Mouse (Mus musculus) effector memory CD4-positive, alpha-beta T cell, adult 7 months (primary cell): Measurements from ENCODE around the gene Slc27a1. TPM values are rescaled to one million over a fixed set of nuclear protein-coding genes. Genes with fewer than 3 reads are reported as not detected.

Source experiments
- polyA plus RNA-seq: library from polyadenylated mRNA; unstranded; fragments of 100-300 nt; shearing (Covaris generic); gene quantifications from one replicate; pipeline ENCODE4 v1.2.1, GENCODE M21; 2017

Slc27a1 gene
- polyA plus RNA-seq, result 16.1 TPM

GRCm38 (mm10) chr8:71568387-71568937, at the start of gene Slc27a1:
Gene Slc27a1, plus strand, starts transcription at chr8:71568882.

GRCm38 (mm10) chr8:71525226-71526050, 43.2 kb upstream of the Slc27a1 start, which contains the start of gene Ccdc194:
Gene Ccdc194, minus strand, starts transcription at chr8:71525711.

GRCm38 (mm10) chr8:71537028-71537867, 31.4 kb upstream of the Slc27a1 start, which contains the start of gene Bst2:
Gene Bst2, minus strand, starts transcription at chr8:71537456.

GRCm38 (mm10) chr8:71542632-71543343, 25.9 kb upstream of the Slc27a1 start, which contains the start of gene Mvb12a:
Gene Mvb12a, plus strand, starts transcription at chr8:71542922.

GRCm38 (mm10) chr8:71558071-71558957, 10.4 kb upstream of the Slc27a1 start, which contains the start of gene Tmem221:
Gene Tmem221, minus strand, starts transcription at chr8:71558871.

GRCm38 (mm10) chr8:71566501-71566900, 2.2 kb upstream of the Slc27a1 start, which contains the start of gene Nxnl1:
Gene Nxnl1, minus strand, starts transcription at chr8:71566601.

GRCm38 (mm10) chr8:71591471-71592373, 23.0 kb downstream of the Slc27a1 start, which contains the start of gene Pgls:
Gene Pgls, plus strand, starts transcription at chr8:71592176.

GRCm38 (mm10) chr8:71597451-71597850, 28.8 kb downstream of the Slc27a1 start, which contains the start of gene Fam129c:
Gene Fam129c, plus strand, starts transcription at chr8:71597648.

GRCm38 (mm10) chr8:71610822-71611651, 42.4 kb downstream of the Slc27a1 start, which contains the start of gene Colgalt1:
Gene Colgalt1, plus strand, starts transcription at chr8:71610998.

Other genes starting within 250 kb of the Slc27a1 start
- 185 TPM for gene Use1, start 202.0 kb upstream of the Slc27a1 start, polyA plus RNA-seq
- 17.4 TPM for gene Ocel1, start 197.6 kb upstream of the Slc27a1 start, polyA plus RNA-seq
- 7.6 TPM for gene Nr2f6, start 186.9 kb upstream of the Slc27a1 start, polyA plus RNA-seq
- gene Ushbp1, start 173.1 kb upstream of the Slc27a1 start, polyA plus RNA-seq, result 0.29 TPM
- gene Babam1, start 172.0 kb upstream of the Slc27a1 start, polyA plus RNA-seq, result 87.6 TPM
- 0.20 TPM for gene Ankle1, start 162.9 kb upstream of the Slc27a1 start, polyA plus RNA-seq
- 112 TPM for gene Abhd8, start 105.2 kb upstream of the Slc27a1 start, polyA plus RNA-seq
- gene Mrpl34, start 103.9 kb upstream of the Slc27a1 start, polyA plus RNA-seq, result 21.5 TPM
- gene Dda1, start 99.7 kb upstream of the Slc27a1 start, polyA plus RNA-seq, result 143 TPM
- gene Ano8, start 82.9 kb upstream of the Slc27a1 start, polyA plus RNA-seq, result 16.6 TPM
- gene Gtpbp3, start 80.8 kb upstream of the Slc27a1 start, polyA plus RNA-seq, result 6.5 TPM
- gene Plvap, start 57.1 kb upstream of the Slc27a1 start, polyA plus RNA-seq, result not detected
- gene Ccdc194, start 43.2 kb upstream of the Slc27a1 start, polyA plus RNA-seq, result not detected
- 108 TPM for gene Bst2, start 31.4 kb upstream of the Slc27a1 start, polyA plus RNA-seq
- 65.2 TPM for gene Mvb12a, start 26.0 kb upstream of the Slc27a1 start, polyA plus RNA-seq
- 13.9 TPM for gene Tmem221, start 10.0 kb upstream of the Slc27a1 start, polyA plus RNA-seq
- 1.9 TPM for gene Nxnl1, start 2.3 kb upstream of the Slc27a1 start, polyA plus RNA-seq
- 66.7 TPM for gene Pgls, start 23.3 kb downstream of the Slc27a1 start, polyA plus RNA-seq
- gene Fam129c, start 28.8 kb downstream of the Slc27a1 start, polyA plus RNA-seq, result 2.7 TPM
- 30.3 TPM for gene Colgalt1, start 42.1 kb downstream of the Slc27a1 start, polyA plus RNA-seq
- gene Unc13a, start 102.9 kb downstream of the Slc27a1 start, polyA plus RNA-seq, result not detected
- 72.8 TPM for gene Jak3, start 107.4 kb downstream of the Slc27a1 start, polyA plus RNA-seq
- gene Insl3, start 120.3 kb downstream of the Slc27a1 start, polyA plus RNA-seq, result 17.5 TPM
- gene B3gnt3, start 132.9 kb downstream of the Slc27a1 start, polyA plus RNA-seq, result 2.9 TPM
- gene Fcho1, start 156.8 kb downstream of the Slc27a1 start, polyA plus RNA-seq, result 169 TPM